Mouse (Mus musculus) lung, postnatal 0 days (tissue): ENCODE measurements around the gene Rhox2h. TPM values are rescaled to one million over a fixed set of nuclear protein-coding genes. Genes with fewer than 3 reads are reported as not detected.

ENCODE experiments used
- polyA plus RNA-seq: library from polyadenylated mRNA; unstranded; fragments of >200 nt; fragmentation: Nextera tagmentation; extraction: Ambion mirVana; gene quantifications from 2 replicates; pipeline ENCODE4 v1.2.1, GENCODE M21; 2015

Rhox2h gene
- polyA plus RNA-seq, 1 experiment from 2014 or later: not detected

Other genes starting within 250 kb of the Rhox2h start
- not detected in 2 replicates for gene Rhox4b, start 240.8 kb downstream of the Rhox2h start, polyA plus RNA-seq
- not detected in 2 replicates for gene Rhox2c, start 219.6 kb downstream of the Rhox2h start, polyA plus RNA-seq
- gene Rhox3c, start 214.7 kb downstream of the Rhox2h start, polyA plus RNA-seq: not detected in 2 replicates
- not detected in 2 replicates for gene Rhox4c, start 192.9 kb downstream of the Rhox2h start, polyA plus RNA-seq
- gene Rhox2d, start 179.8 kb downstream of the Rhox2h start, polyA plus RNA-seq: not detected in 2 replicates
- not detected in 2 replicates for gene Rhox4d, start 158.9 kb downstream of the Rhox2h start, polyA plus RNA-seq
- gene Rhox2e, start 142.8 kb downstream of the Rhox2h start, polyA plus RNA-seq: not detected in 2 replicates
- gene Rhox3e, start 131.3 kb downstream of the Rhox2h start, polyA plus RNA-seq: not detected in 2 replicates
- gene Rhox4e, start 115.9 kb downstream of the Rhox2h start, polyA plus RNA-seq: not detected in 2 replicates
- not detected in 2 replicates for gene Rhox2f, start 101.9 kb downstream of the Rhox2h start, polyA plus RNA-seq
- gene Rhox3f, start 92.3 kb downstream of the Rhox2h start, polyA plus RNA-seq: not detected in 2 replicates
- gene Rhox4f, start 65.6 kb downstream of the Rhox2h start, polyA plus RNA-seq: not detected in 2 replicates
- not detected in 2 replicates for gene Rhox3g, start 44.7 kb downstream of the Rhox2h start, polyA plus RNA-seq
- gene Rhox2g, start 29.8 kb downstream of the Rhox2h start, polyA plus RNA-seq: not detected in 2 replicates
- not detected in 2 replicates for gene Rhox4g, start 21.9 kb downstream of the Rhox2h start, polyA plus RNA-seq
- gene Rhox3h, start 4.5 kb downstream of the Rhox2h start, polyA plus RNA-seq: not detected in 2 replicates
- gene Rhox5, start 131.6 kb upstream of the Rhox2h start, polyA plus RNA-seq: 1.1 and 1.5 TPM in 2 replicates
- not detected in 2 replicates for gene Rhox6, start 153.6 kb upstream of the Rhox2h start, polyA plus RNA-seq
- not detected in 2 replicates for gene Rhox7a, start 158.4 kb upstream of the Rhox2h start, polyA plus RNA-seq
- not detected in 2 replicates for gene Rhox8, start 205.7 kb upstream of the Rhox2h start, polyA plus RNA-seq
- not detected in 2 replicates for gene Rhox7b, start 224.0 kb upstream of the Rhox2h start, polyA plus RNA-seq
- gene Rhox9, start 228.5 kb upstream of the Rhox2h start, polyA plus RNA-seq: not detected in 2 replicates